Comparison of ENCODE assay signal across 9 mouse cellular contexts in the genomic region with DNA sequence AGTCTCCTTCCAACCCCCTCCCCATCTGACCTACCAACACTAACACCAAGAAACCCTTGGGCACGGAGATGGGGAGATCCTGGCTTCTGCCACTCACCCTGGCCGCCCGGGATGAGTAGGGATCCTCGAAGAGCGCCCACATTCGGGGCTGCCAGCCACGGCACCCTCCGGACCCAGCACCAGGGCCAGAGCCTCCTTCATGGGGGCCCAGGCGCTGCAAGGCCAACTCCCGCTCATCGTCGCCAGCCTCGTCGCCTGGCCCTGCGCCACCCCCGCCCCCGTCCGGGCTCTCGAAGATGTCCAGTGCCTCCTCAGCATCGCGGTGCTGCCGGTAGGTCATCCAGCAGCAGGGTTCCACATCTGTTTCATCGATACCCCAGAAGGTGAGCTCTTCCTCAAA. TPM values are rescaled to one million over a fixed set of nuclear protein-coding genes. Genes with fewer than 3 reads are reported as not detected.
DNase-seq lines count a peak whose midpoint lies in the region; ATAC-seq lines count a peak whose summit lies in the region.
"Had no signal": no experiment of that assay in that cellular context is flagged by ENCODE, and none has a peak within 500 bp of the region (broad histone marks: within the 10 kb centered on the region; RNA-seq: fewer than 3 reads in every experiment).

No protein-coding gene starts in this region.

- H3K4me3 ChIP-seq in kidney, embryonic 15.5 days (replicated peaks) = peak overlapping the region; percentile 53
- peak overlapping the region; percentile 61 for H3K4me3 ChIP-seq in forebrain, embryonic 15.5 days
- peak overlapping the region; percentile 59 for H3K4me3 ChIP-seq in midbrain, embryonic 14.5 days (replicated peaks; ENCODE audit: low read depth, low read length)
- H3K4me3 ChIP-seq: myocyte had no signal

- H3K27ac ChIP-seq in kidney, embryonic 15.5 days = no peak overlapping the region
- no peak overlapping the region for H3K27ac ChIP-seq in forebrain, embryonic 15.5 days (replicated peaks)
- no peak overlapping the region for H3K27ac ChIP-seq in midbrain, embryonic 14.5 days (replicated peaks; ENCODE audit: low read depth, low read length)

- no peak for DNase-seq in kidney, postnatal 36 days
- peak; percentile 63 to 67 for DNase-seq in cerebellum, postnatal 10 days
- DNase-seq in midbrain, embryonic 14.5 days = peak; percentile 27
- no peak for DNase-seq in ovary, adult 18-20 months (ENCODE audit: low spot score)
- DNase-seq in thymus, postnatal 36 days = no peak

- H3K36me3 ChIP-seq in kidney, embryonic 15.5 days = no peaks in the 10 kb centered on the region
- no peaks in the 10 kb centered on the region for H3K36me3 ChIP-seq in forebrain, embryonic 15.5 days
- H3K36me3 ChIP-seq in midbrain, embryonic 14.5 days (ENCODE audit: control insufficient read depth, insufficient read depth, low read length) = no peaks in the 10 kb centered on the region

- H3K4me1 ChIP-seq in kidney, embryonic 15.5 days = peaks cover 25% of the 10 kb centered on the region
- H3K4me1 ChIP-seq in forebrain, embryonic 15.5 days = peaks cover 29% of the 10 kb centered on the region
- peaks cover 5% of the 10 kb centered on the region for H3K4me1 ChIP-seq in midbrain, embryonic 14.5 days (ENCODE audit: control insufficient read depth, insufficient read depth, low read length)

- peak overlapping the region; percentile 86 for H3K4me2 ChIP-seq in kidney, embryonic 15.5 days
- peak overlapping the region; percentile 99 for H3K4me2 ChIP-seq in forebrain, embryonic 15.5 days (replicated peaks)
- H3K4me2 ChIP-seq in midbrain, embryonic 14.5 days (ENCODE audit: low read length) = peak overlapping the region; percentile 93

- ATAC-seq in kidney, embryonic 15.5 days (replicated peaks; ENCODE audit: low FRiP score) = no peak
- ATAC-seq in forebrain, embryonic 15.5 days (replicated peaks) = no peak
- no peak for ATAC-seq in midbrain, embryonic 14.5 days (ENCODE audit: low FRiP score, low TSS enrichment)
- no peak for ATAC-seq in inflammation-experienced regulatory T-cells, adult 6 months

- no peak overlapping the region for H3K9ac ChIP-seq in kidney, embryonic 15.5 days
- peak overlapping the region; percentile 60 for H3K9ac ChIP-seq in forebrain, embryonic 15.5 days (replicated peaks)
- H3K9ac ChIP-seq in midbrain, embryonic 14.5 days (replicated peaks; ENCODE audit: low read length) = peak overlapping the region; percentile 60

- H3K9me3 ChIP-seq in kidney, embryonic 15.5 days (replicated peaks) = no peaks in the 10 kb centered on the region
- no peaks in the 10 kb centered on the region for H3K9me3 ChIP-seq in forebrain, embryonic 15.5 days
- no peaks in the 10 kb centered on the region for H3K9me3 ChIP-seq in midbrain, embryonic 14.5 days (ENCODE audit: control insufficient read depth, low read length)

- WGBS in kidney, embryonic 15.5 days = 3% methylated on average over 23 of the region's 23 CpGs
- 2% methylated on average over 23 of the region's 23 CpGs for WGBS in forebrain, embryonic 15.5 days
- WGBS in midbrain, embryonic 14.5 days = 2% methylated on average over 23 of the region's 23 CpGs

- peaks cover 99% of the 10 kb centered on the region for H3K27me3 ChIP-seq in kidney, embryonic 15.5 days
- H3K27me3 ChIP-seq in forebrain, embryonic 15.5 days = peaks cover 73% of the 10 kb centered on the region
- peaks cover 64% of the 10 kb centered on the region for H3K27me3 ChIP-seq in midbrain, embryonic 14.5 days (ENCODE audit: control insufficient read depth, insufficient read depth, low read length)

RNA-seq across cellular contexts. Expression of gene Kcnc4, which starts 1.2 kb away (rescaled TPM):
- 0.26 and 0.31 TPM in 2 replicates for polyA plus RNA-seq in kidney, embryonic 15.5 days (2015; fragmentation: Nextera tagmentation; extraction: Ambion mirVana)
- 1.6 and 1.8 TPM in 2 replicates for polyA plus RNA-seq in forebrain, embryonic 15.5 days (2015; fragmentation: Nextera tagmentation; extraction: Ambion mirVana)
- 6.2 and 8.3 TPM in 2 replicates for polyA plus RNA-seq in midbrain, embryonic 14.5 days (2014; fragmentation: Nextera tagmentation; extraction: Ambion mirVana)
- not detected for polyA plus RNA-seq in inflammation-experienced regulatory T-cells, adult 6 months (2017; shearing (Covaris generic))
- polyA plus RNA-seq: myocyte had no signal

RNA-seq across cellular contexts. Expression of gene Slc6a17, which starts 59.7 kb away (rescaled TPM):
- 3.3 and 3.6 TPM in 2 replicates for polyA plus RNA-seq in kidney, embryonic 15.5 days (2015; fragmentation: Nextera tagmentation; extraction: Ambion mirVana)
- 17.2 and 19.6 TPM in 2 replicates for polyA plus RNA-seq in forebrain, embryonic 15.5 days (2015; fragmentation: Nextera tagmentation; extraction: Ambion mirVana)
- polyA plus RNA-seq in midbrain, embryonic 14.5 days (2014; fragmentation: Nextera tagmentation; extraction: Ambion mirVana) = 12.3 and 20.4 TPM in 2 replicates
- not detected for polyA plus RNA-seq in inflammation-experienced regulatory T-cells, adult 6 months (2017; shearing (Covaris generic))

Comparison
In these comparisons a context has a peak if more than half of its experiments do, and no peak if none do; other contexts are left out.
1. DNase-seq: peak in cerebellum, postnatal 10 days (2 of 2) and midbrain, embryonic 14.5 days (single experiment); none in kidney, postnatal 36 days (0 of 2), ovary, adult 18-20 months (single experiment) and thymus, postnatal 36 days (0 of 2).
2. Peak in every context shown above with its lines, with median percentiles within 50 percentile points of each other: H3K4me2 ChIP-seq and H3K4me3 ChIP-seq.